Mouse (Mus musculus) left cerebral cortex, postnatal 10 days (tissue): Measurements from ENCODE around the gene Pclo. TPM values are rescaled to one million over a fixed set of nuclear protein-coding genes. Genes with fewer than 3 reads are reported as not detected.
A peak's percentile ranks its signal among the peaks of the same experiment; 100 is the strongest.
"Not testable (repeated sequence)": the region's sequence is repeated elsewhere in the genome, so short reads cannot be mapped to it uniquely, and the experiment has no call there.

Source experiments
- DNase-seq, 2 experiments: peaks; one replicate each; pipeline ENCODE4 v3.0.0; 2021 to 2022; ENCODE audit warnings: low spot score in 2 of 2, mixed read lengths in 1 of 2; ENCODE audit errors: extremely low spot score in 1 of 2
- intact Hi-C: fragments of 180-260 bp; cut with DNase I; formaldehyde crosslinking; loops from one replicate; pipeline ENCODE4 v1.15.1; 2025
- total RNA-seq, 2 experiments: library from RNA; stranded (reverse); gene quantifications; 2 replicates each; pipeline ENCODE4 v1.2.3; 2021

The Pclo gene
- 100 to 1,000 TPM; 101 to 110 TPM for total RNA-seq

DNA sequence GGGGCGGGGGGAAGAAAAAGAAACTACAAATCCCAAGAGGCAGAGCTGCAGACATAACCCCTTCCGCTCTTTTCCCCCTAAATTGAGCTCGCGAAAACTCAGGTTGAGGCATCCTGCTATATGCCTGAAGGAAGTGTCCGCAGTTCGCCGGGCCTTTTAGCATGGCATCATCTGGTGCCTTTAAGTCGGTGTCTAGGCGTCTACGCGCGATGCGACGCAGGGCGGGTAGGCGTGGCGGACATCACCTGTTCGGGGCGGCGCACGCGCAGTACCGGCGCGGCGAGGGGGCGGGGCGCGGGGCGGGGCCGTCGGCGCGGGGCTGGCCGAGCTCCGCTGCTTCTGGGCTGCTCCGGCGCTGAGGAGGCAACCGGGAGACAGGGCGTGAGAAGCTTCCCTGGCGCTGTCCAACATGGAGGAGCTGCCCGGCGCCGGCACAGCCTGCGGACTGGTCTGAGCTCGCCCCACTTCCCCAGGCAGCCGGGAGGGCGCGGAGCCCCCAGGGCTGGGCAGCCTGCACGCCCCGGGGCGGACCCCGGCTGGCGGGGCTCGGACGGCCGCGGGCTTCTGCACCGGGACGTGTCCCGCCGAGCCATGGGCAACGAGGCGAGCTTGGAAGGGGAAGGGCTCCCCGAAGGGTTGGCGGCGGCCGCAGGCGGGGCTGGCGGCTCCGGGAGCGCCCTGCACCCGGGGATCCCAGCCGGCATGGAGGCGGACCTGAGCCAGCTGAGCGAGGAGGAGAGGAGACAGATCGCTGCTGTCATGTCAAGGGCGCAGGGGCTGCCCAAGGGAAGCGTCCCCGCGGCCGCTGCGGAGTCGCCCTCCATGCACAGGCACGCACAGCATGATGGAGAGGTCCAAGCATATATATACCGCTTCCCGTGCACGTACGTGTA, at the start of gene Pclo:
TSS of gene Pclo (plus strand) at position 288 of the 893 bp plus-strand sequence.
- DNase-seq = peak; percentile 90 to 91
- intact Hi-C loops = no loop called here

DNA sequence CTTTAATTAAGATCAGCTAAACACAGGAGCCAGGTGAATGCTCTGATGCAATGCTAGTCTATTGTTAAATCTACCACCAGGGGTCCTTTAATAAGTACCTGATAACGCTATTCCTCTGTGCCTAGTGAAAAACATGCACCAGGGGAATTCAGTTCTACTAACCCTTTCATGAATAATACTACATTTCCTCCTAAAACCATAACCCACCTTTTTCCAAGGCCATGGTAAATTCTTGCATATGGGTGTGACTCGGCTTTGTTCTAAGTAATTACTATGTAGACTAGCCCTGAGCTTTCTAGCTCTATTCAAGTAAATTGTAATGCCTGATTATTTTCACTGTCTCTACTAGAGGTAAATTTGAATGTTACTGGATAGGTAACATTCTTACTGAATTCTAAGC, 20.3 kb upstream of the Pclo start:
- intact Hi-C loops, DNase-seq: not testable (repeated sequence)

DNA sequence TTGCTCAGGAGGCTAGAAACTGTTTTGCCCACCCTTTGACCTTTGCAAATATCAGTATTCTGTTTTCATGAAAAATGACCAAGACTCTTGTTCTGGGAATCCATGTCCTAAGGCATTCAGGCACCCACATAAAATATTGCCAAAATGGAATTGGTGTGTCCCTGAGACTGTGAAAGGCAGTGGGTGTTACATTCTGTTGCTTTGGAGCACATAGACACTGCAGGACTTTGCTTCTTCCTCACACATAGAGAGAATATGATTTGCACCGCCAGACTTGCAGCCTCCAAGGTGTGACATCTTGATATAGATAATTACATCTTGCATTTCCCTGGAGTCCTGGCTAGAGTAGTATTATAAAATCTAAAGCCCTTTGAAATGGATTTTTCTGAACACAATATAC, 6.2 kb upstream of the Pclo start:
- intact Hi-C loops = no loop called here
- DNase-seq = no peak

DNA sequence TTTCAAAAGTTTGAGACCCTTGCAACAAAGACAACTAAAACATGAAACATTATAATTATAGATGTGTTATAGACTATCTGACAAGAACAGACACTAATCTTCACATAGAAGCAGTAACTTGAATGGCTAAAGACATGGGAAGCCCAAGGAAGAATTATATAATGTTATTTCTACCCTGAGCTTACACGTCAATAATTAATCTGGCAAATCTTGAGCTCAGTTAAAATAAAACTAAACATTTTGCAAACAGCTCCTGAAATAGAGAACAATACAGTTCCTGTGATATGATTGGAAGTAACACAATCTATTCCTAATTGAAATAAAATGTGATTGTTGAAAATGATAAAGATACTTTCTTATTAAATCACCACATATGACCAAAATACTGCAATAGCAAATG, 5.1 kb upstream of the Pclo start:
- intact Hi-C loops = no loop called here
- no peak for DNase-seq

DNA sequence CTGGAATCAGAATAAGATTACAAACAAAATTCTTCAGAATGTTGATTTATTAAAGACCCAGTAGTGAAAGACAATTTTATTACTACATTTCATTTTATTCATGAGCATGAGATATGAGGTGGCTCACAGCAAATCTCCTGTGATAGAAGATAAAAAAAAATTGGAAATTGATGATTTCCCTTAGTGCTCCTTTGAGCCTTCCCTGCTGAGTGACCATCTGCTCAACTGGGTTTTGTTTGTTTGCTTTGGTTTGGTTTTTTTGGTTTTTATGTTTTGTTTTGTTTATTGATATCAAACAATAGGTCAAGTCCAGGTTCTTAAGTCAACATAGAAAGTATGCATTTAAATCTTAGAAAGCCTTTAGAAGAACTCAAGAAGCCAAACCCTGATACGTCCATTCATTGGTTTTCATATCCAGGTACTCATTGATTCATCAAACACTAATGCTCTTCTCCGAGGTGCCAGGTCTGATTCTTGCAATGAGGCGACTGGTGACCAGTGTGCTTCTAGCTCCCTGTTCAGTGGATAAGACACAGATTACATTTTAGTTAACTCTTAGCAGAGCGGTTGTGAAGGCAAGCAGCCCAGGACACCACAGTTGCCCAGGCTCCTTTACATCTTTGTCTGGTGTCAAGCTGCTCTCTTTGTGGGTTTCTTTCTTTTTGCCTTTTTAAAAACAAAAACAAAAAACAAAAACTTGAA, 3.6 kb downstream of the Pclo start:
- no peak for DNase-seq
- intact Hi-C loops = no loop called here

DNA sequence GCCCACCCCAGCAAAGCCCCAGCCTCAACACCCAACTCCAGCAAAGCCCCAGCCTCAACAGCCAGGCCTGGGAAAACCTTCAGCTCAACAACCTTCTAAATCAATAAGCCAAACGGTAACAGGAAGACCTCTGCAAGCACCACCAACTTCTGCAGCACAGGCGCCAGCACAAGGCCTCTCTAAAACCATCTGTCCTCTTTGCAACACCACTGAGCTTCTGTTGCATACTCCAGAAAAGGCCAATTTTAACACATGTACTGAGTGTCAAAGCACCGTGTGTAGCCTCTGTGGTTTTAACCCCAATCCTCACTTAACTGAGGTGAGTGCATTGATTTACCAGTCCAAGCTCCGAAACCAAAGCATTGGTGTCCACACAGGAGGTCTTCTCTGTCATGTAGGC, 7.3 kb downstream of the Pclo start:
- DNase-seq = no peak
- intact Hi-C loops = no loop called here

DNA sequence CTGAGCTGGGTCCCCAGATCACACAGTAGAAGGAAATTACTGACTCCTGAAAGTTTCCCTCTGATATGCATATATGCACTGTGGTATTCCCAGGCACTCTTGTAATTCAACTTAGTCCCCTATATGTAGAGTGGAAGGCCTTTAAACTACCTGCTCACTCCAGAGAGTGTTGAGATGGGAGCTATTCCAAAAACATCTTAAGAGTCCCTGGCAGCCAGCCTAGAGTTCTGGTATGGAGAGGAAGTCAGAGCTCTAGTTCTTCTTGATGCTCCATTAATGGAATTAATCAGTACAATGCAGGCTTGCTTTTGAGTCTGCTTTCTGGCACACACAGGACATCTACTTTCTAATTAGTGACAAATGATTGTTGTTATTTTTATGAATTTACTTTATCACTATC, 11.3 kb downstream of the Pclo start:
- DNase-seq = no peak
- intact Hi-C loops = no loop called here

DNA sequence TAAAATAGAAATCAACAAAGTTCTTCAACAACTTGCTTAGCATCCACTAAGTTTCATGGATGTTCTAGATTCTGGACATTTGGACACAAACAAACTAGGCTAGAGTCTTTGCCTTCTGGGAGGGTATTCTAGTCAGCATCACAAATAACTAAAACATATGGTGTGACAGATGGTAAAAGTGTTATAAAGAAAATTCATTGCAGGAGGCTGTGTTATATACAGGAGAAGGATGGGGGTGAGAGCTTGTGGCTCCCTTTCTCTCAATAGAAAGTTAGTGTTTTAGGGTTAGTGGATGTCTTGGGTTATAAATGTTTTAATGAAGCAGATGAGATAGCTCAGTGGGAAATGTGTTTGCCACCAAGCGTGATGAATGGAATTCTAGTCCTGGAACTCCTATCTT, 13.1 kb downstream of the Pclo start:
- DNase-seq = no peak
- intact Hi-C loops = no loop called here

DNA sequence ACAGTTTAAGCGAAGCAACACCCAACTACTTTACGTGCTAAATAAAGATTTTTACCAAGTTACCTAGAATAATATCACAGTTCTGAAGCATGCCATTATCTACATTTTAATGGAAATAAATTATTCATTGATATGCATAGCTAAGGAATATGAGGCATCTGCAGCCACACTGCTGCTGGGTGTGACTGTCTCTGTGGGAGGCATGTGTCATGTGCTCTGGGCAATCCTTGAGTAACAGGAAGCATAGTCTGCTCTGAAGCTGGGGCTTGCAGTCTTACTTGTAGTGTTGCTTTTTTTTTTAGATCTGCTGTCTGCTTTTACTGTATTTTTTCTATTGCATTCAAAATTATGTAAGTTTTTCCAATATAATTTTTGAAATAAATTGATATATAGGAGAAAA, 17.2 kb downstream of the Pclo start:
- no peak for DNase-seq
- intact Hi-C loops = no loop called here

DNA sequence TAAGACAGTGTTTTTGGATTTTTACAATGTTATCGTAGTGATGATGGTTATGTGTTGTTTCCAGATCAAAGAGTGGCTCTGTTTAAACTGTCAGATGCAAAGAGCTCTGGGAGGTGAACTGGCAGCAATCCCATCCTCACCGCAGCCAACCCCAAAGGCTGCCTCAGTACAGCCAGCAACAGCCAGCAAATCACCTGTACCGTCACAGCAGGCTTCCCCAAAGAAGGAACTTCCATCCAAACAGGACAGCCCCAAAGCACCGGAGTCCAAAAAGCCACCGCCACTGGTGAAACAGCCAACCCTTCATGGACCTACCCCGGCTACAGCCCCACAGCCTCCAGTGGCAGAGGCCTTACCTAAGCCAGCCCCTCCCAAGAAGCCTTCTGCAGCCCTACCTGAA, 24.6 kb downstream of the Pclo start:
- intact Hi-C loops = no loop called here
- DNase-seq = no peak

DNA sequence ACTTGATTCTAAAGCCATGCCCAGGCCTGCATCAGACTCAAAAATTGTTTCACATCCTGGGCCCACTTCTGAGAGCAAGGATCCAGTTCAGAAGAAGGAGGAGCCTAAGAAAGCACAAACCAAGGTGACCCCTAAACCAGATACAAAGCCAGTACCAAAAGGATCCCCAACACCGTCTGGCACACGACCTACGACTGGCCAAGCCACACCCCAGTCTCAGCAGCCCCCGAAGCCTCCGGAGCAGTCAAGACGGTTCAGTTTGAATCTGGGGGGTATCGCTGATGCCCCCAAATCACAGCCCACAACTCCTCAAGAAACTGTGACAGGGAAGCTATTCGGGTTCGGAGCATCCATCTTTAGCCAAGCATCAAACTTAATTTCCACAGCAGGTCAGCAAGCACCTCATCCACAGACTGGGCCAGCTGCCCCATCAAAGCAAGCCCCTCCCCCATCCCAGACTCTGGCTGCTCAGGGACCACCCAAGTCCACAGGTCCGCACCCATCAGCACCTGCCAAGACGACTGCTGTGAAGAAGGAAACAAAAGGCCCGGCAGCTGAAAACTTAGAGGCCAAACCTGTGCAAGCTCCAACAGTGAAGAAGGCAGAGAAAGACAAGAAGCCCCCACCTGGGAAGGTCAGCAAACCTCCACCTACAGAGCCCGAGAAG, 25.4 kb downstream of the Pclo start:
- intact Hi-C loops = no loop called here
- no peak for DNase-seq

DNA sequence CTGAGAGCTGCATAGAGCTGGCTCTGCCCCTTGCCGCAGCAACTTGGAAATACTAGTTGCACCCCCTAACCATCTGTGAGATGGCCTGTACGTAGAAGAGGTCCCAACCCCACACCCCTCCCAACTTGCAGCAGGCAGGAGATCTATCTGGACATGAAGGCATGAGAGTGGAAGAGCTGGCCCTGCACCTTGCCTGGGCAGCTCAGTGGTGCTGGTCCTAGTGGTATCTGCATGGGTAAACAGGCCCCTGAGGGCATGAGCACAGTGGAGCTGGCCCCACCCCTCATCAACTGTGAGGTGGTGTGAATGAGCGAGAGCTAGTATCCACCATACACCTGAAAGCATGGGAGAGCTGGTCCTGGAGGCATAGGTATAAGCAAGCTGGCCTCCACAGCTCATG, 60.9 kb downstream of the Pclo start:
- DNase-seq = no peak
- intact Hi-C loops = no loop called here

DNA sequence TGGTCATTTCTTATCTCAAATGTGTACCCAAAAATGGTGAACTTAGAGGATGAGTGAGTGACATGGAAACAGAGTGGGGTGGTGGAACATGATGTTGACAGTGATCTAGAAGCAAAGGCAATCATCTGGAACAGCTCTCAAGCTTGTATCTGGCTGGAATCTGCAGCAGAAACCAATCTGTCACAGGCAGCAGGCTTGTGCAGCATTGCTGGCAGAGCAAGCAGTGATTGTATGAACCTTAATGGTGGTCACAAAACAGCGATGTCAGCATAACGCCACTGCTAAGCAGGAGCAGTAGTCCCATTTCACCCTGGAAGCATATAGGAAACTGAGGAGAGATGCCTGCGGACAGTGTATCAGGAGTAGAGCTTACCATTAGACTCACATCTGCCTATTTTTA, 76.8 kb downstream of the Pclo start:
- no peak for DNase-seq
- intact Hi-C loops = no loop called here

DNA sequence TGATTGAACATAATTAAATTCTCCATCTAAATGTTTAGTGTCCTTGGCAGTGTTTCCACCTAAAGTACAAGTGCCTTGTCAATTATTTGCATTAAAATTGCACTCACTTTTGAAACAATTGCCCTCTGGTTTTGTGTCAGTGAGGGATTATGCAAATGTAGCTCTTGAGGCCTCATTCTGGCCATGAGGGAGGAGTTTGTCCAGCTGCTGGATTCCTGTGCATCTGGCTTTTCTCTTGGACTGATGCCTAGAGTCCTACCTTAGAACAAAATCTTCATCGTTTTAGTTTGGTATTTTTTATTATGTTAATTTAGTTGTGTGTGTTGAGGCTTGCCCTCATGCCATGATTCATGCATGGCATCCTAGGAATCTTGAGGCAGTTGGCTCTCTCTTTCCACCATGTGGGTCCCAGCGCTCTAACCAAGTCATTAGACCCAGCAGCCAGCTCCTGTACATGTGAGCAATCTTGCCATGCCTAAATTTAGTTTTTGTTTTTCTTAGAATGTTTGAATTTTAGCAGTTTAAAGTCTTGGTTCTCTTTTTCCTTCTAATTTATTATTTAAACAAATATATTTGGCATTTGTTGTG, 80.8 kb downstream of the Pclo start:
- intact Hi-C loops = no loop called here
- no peak for DNase-seq

DNA sequence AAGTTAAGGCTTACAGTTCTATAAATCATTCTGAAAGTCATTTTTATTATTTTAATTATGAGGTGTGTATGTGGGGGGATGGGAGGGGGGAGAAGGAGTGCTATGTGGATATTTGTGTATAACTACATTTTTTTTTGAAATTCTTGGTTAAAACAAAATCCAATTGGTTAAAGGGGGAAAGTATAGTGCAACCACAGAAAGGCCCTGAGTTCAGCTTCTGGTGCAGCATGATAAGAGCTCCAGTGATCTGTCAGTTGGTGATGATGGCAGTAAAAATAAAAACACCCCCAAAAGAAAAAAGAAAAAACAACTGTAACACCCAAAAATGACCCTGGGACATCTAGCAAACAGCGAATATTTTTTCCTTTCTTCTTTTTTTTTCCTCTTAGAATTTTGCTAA, 93.6 kb downstream of the Pclo start:
- intact Hi-C loops = no loop called here
- DNase-seq = no peak

DNA sequence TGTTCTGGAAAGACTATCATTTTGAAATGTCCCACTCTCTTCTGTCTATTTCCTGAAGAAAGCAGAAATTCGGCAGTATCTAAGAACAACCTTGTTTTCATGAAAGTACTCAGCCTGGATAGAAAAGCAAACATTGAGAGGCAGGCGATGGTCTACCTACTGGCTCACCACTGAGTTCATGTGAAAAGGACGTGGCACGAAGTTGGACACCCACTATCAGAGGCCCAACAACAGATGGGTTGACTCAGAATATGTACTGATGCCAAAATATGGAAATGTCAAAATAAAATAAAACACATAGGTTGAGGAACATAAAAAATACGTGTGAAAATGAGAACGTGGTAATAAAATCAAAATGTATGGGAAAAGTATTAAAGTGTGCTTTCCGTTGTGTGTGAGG, 106.4 kb downstream of the Pclo start:
- DNase-seq = no peak
- intact Hi-C loops = no loop called here

DNA sequence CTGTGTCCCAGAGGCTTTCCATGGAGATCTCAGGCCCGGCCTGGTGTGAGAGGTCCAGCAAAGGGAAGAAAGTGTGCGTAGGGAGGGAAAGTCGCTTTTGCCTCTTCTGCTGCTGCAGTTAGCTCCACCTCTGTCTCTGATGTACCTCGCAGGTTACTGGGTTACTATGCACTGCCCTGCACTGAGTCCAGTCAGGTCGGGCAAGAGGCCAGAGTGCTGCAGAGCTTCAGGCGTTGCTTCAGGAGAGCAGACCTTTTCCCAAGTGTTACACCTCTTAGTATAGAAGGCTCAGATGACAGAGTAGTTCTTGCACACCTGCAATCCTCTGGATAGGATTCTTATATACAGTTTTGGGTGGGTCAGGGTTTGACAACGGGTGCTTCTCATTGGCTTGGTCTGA, 108.6 kb downstream of the Pclo start:
- intact Hi-C loops = no loop called here

DNA sequence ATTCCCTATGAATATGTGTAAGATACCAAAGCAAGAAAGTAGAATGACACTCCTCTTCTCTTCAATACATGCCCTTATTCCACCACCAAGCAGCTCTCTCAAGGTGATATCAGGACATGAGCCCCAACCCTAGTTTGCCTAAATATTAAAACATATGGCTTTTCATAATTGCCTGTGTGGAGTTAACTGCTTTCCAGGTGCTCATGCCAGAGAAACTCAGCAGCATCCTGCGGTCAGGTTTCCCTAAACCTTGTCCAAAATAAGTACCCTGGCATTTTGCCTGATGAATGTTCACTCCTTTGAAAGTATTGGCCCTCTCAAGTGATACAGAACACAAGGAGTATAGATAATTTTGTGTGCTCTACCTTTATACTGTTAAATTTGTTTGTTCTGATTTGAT, 126.5 kb downstream of the Pclo start:
- no peak for DNase-seq
- intact Hi-C loops = no loop called here

More for the DNA sequence above, 108.6 kb downstream of the Pclo start:
- DNase-seq = no peak

DNA sequence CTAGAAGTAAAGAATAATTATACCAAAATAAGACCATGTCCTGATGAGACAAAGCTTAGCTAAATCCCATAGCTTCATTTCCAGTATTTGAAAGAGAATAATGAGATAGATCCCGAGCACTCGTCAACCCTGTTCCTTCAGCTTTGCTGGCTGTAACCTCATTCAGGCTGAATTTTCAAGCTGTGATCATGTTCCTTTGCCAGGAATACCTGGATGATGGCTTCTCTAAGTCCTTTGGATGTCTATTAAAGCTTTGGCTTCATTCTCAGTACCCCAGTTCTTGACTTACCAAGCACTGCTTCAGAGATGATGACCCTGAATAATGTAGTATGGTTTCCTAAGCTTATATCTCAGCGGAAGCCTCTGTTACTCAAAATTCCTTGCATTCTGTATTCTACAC, 131.1 kb downstream of the Pclo start:
- intact Hi-C loops = loop anchor here (2.0 kb wide), 1 partner anchor 21 kb away; no protein-coding TSS in a partner anchor

More for the DNA sequence above, 131.1 kb downstream of the Pclo start:
- DNase-seq = no peak
